Mouse (Mus musculus): ENCODE data around the gene Gm44503. TPM values are rescaled to one million over a fixed set of nuclear protein-coding genes. Genes with fewer than 3 reads are reported as not detected.

The Gm44503 gene
- total and polyA plus RNA-seq, 2 experiments = not detected

- H3K27me3 ChIP-seq (ENCODE audit: control insufficient read depth, insufficient read depth, low read length) = no peaks in the 10 kb centered on the region
- no peak overlapping the region; the same call in 1 of the 2 replicates for H3K27ac ChIP-seq (replicated peaks; ENCODE audit: insufficient read depth, low read depth, low read length)
- 27% methylated on average over 7 of the region's 7 CpGs for WGBS
- peaks cover 4% of the 10 kb centered on the region for H3K4me1 ChIP-seq (ENCODE audit: control insufficient read depth, insufficient read depth, low read length)
- peak overlapping the region; percentile 65; the same call in 1 of the 2 replicates for H3K9ac ChIP-seq (ENCODE audit: low read depth, low read length)
- H3K79me2 ChIP-seq (ENCODE audit: control insufficient read depth, insufficient read depth, low read length) = peaks cover 3% of the 10 kb centered on the region; the same call in 1 of the 2 replicates
- TF ChIP-seq POLR2A (IDR thresholded peaks at IDR 0.05; ENCODE audit: extremely low read depth, insufficient read depth, low read length) (no peak), CTCF (IDR thresholded peaks at IDR 0.05; ENCODE audit: low read depth, low read length) (no peak)
- H3K4me3 ChIP-seq (ENCODE audit: insufficient read depth, low read depth, low read length) = peak overlapping the region; percentile 65; the same call in 1 of the 2 replicates
- no peak for DNase-seq (ENCODE audit: extremely low read depth, low read depth, low spot score)
- no peaks in the 10 kb centered on the region for H3K36me3 ChIP-seq (ENCODE audit: control insufficient read depth, insufficient read depth, low read length)
These were observed 86.6 kb downstream of the Gm44503 start for GRCm38 (mm10) chr9:73045204-73045603.

- Histone ChIP-seq H3K27ac (replicated peaks; ENCODE audit: insufficient read depth, low read depth, low read length) (no peak overlapping the region), H3K4me1 (ENCODE audit: control insufficient read depth, insufficient read depth, low read length) (no peaks in the 10 kb centered on the region), H3K36me3 (ENCODE audit: control insufficient read depth, insufficient read depth, low read length) (no peaks in the 10 kb centered on the region), H3K79me2 (ENCODE audit: control insufficient read depth, insufficient read depth, low read length) (no peaks in the 10 kb centered on the region), H3K9ac (ENCODE audit: low read depth, low read length) (peak overlapping the region; percentile 29; the same call in 1 of the 2 replicates), H3K4me3 (ENCODE audit: insufficient read depth, low read depth, low read length) (peak overlapping the region; percentile 18), H3K27me3 (ENCODE audit: control insufficient read depth, insufficient read depth, low read length) (no peaks in the 10 kb centered on the region)
- WGBS = 64% methylated on average over 10 of the region's 10 CpGs
- DNase-seq (ENCODE audit: extremely low read depth, low read depth, low spot score) = no peak
- no peak for TF ChIP-seq POLR2A (IDR thresholded peaks at IDR 0.05; ENCODE audit: extremely low read depth, insufficient read depth, low read length)
- no peak for TF ChIP-seq CTCF (IDR thresholded peaks at IDR 0.05; ENCODE audit: low read depth, low read length)
These were observed 87.1 kb downstream of the Gm44503 start for GRCm38 (mm10) chr9:73045711-73046110.

GRCm38 (mm10) chr9:73047906-73048305, 89.3 kb downstream of the Gm44503 start:
- H3K36me3 ChIP-seq (ENCODE audit: control insufficient read depth, insufficient read depth, low read length) = no peaks in the 10 kb centered on the region

GRCm38 (mm10) chr9:73048927-73049326, 90.3 kb downstream of the Gm44503 start:
- TF ChIP-seq CTCF (IDR thresholded peaks at IDR 0.05; ENCODE audit: low read depth, low read length) (no peak), POLR2A (IDR thresholded peaks at IDR 0.05; ENCODE audit: extremely low read depth, insufficient read depth, low read length) (no peak)
- Histone ChIP-seq H3K4me1 (ENCODE audit: control insufficient read depth, insufficient read depth, low read length) (no peaks in the 10 kb centered on the region), H3K4me3 (ENCODE audit: insufficient read depth, low read depth, low read length) (no peak overlapping the region), H3K27me3 (ENCODE audit: control insufficient read depth, insufficient read depth, low read length) (no peaks in the 10 kb centered on the region), H3K79me2 (ENCODE audit: control insufficient read depth, insufficient read depth, low read length) (no peaks in the 10 kb centered on the region), H3K27ac (replicated peaks; ENCODE audit: insufficient read depth, low read depth, low read length) (no peak overlapping the region), H3K9ac (ENCODE audit: low read depth, low read length) (no peak overlapping the region), H3K36me3 (ENCODE audit: control insufficient read depth, insufficient read depth, low read length) (no peaks in the 10 kb centered on the region)
- WGBS = 66% methylated on average over 4 of the region's 4 CpGs
- DNase-seq (ENCODE audit: extremely low read depth, low read depth, low spot score) = no peak

More at GRCm38 (mm10) chr9:73047906-73048305, 89.3 kb downstream of the Gm44503 start:
- Histone ChIP-seq H3K79me2 (ENCODE audit: control insufficient read depth, insufficient read depth, low read length) (no peaks in the 10 kb centered on the region), H3K9ac (ENCODE audit: low read depth, low read length) (no peak overlapping the region), H3K27ac (replicated peaks; ENCODE audit: insufficient read depth, low read depth, low read length) (0 out of 2 replicates have a peak overlapping the region, but pooled peaks have one; percentile 34), H3K4me1 (ENCODE audit: control insufficient read depth, insufficient read depth, low read length) (no peaks in the 10 kb centered on the region), H3K4me3 (ENCODE audit: insufficient read depth, low read depth, low read length) (no peak overlapping the region), H3K27me3 (ENCODE audit: control insufficient read depth, insufficient read depth, low read length) (no peaks in the 10 kb centered on the region)
- TF ChIP-seq CTCF (IDR thresholded peaks at IDR 0.05; ENCODE audit: low read depth, low read length) (no peak), POLR2A (IDR thresholded peaks at IDR 0.05; ENCODE audit: extremely low read depth, insufficient read depth, low read length) (no peak)
- WGBS = 93% methylated on average over 2 of the region's 2 CpGs
- DNase-seq (ENCODE audit: extremely low read depth, low read depth, low spot score) = no peak

GRCm38 (mm10) chr9:73049833-73050232, 91.2 kb downstream of the Gm44503 start:
- no peaks in the 10 kb centered on the region for H3K36me3 ChIP-seq (ENCODE audit: control insufficient read depth, insufficient read depth, low read length)
- H3K4me3 ChIP-seq (ENCODE audit: insufficient read depth, low read depth, low read length) = no peak overlapping the region
- H3K27ac ChIP-seq (replicated peaks; ENCODE audit: insufficient read depth, low read depth, low read length) = no peak overlapping the region
- no peaks in the 10 kb centered on the region for H3K4me1 ChIP-seq (ENCODE audit: control insufficient read depth, insufficient read depth, low read length)
- H3K27me3 ChIP-seq (ENCODE audit: control insufficient read depth, insufficient read depth, low read length) = no peaks in the 10 kb centered on the region
- 53% methylated on average over 5 of the region's 5 CpGs for WGBS
- H3K79me2 ChIP-seq (ENCODE audit: control insufficient read depth, insufficient read depth, low read length) = peaks cover 2% of the 10 kb centered on the region; the same call in 1 of the 2 replicates
- no peak overlapping the region for H3K9ac ChIP-seq (ENCODE audit: low read depth, low read length)
- TF ChIP-seq CTCF (IDR thresholded peaks at IDR 0.05; ENCODE audit: low read depth, low read length) = no peak
- DNase-seq (ENCODE audit: extremely low read depth, low read depth, low spot score) = no peak

- no peak for TF ChIP-seq CTCF (IDR thresholded peaks at IDR 0.05; ENCODE audit: low read depth, low read length)
- no peak for TF ChIP-seq POLR2A (IDR thresholded peaks at IDR 0.05; ENCODE audit: extremely low read depth, insufficient read depth, low read length)
- Histone ChIP-seq H3K4me3 (ENCODE audit: insufficient read depth, low read depth, low read length) (no peak overlapping the region), H3K79me2 (ENCODE audit: control insufficient read depth, insufficient read depth, low read length) (peaks cover 2% of the 10 kb centered on the region; the same call in 1 of the 2 replicates), H3K27me3 (ENCODE audit: control insufficient read depth, insufficient read depth, low read length) (no peaks in the 10 kb centered on the region), H3K36me3 (ENCODE audit: control insufficient read depth, insufficient read depth, low read length) (no peaks in the 10 kb centered on the region), H3K4me1 (ENCODE audit: control insufficient read depth, insufficient read depth, low read length) (peaks cover 2% of the 10 kb centered on the region; the same call in 1 of the 2 replicates), H3K27ac (replicated peaks; ENCODE audit: insufficient read depth, low read depth, low read length) (no peak overlapping the region), H3K9ac (ENCODE audit: low read depth, low read length) (no peak overlapping the region)
- DNase-seq (ENCODE audit: extremely low read depth, low read depth, low spot score) = no peak
- WGBS = 43% methylated on average over 8 of the region's 8 CpGs
These were observed 92.0 kb downstream of the Gm44503 start for GRCm38 (mm10) chr9:73050606-73051005.
